Mouse (Mus musculus) lung, embryonic 14.5 days (tissue): ENCODE results near the gene Coro1a. TPM values are rescaled to one million over a fixed set of nuclear protein-coding genes. Genes with fewer than 3 reads are reported as not detected.
A peak's percentile ranks its signal among the peaks of the same experiment; 100 is the strongest.

Experiments used
- ATAC-seq: fragments of 200-750 bp; cut with Nextera tagmentation; 2 replicates; pipeline ENCODE4 v1.8.0; 2017; ENCODE audit warnings: mild to moderate bottlenecking, moderate TSS enrichment, moderate library complexity; ENCODE audit not compliant: insufficient read depth
- DNase-seq: peaks from one replicate; pipeline ENCODE4 v3.0.0-alpha.2; 2015
- H3K27ac ChIP-seq: fragments of 300-500 bp; sonication (generic); 2 replicates; pipeline ENCODE4 v1.5.1; 2014; ENCODE audit warnings: low read depth, mild to moderate bottlenecking, moderate library complexity
- H3K27me3 ChIP-seq: fragments of 300-500 bp; sonication (generic); 2 replicates; pipeline ENCODE4 v1.6.1; 2014; ENCODE audit warnings: low read length, control low read depth; ENCODE audit not compliant: insufficient read depth
- H3K36me3 ChIP-seq: fragments of 300-500 bp; sonication (generic); 2 replicates; pipeline ENCODE4 v1.6.1; 2014; ENCODE audit warnings: control low read depth; ENCODE audit not compliant: insufficient read depth
- H3K4me1 ChIP-seq: fragments of 300-500 bp; sonication (generic); 2 replicates; pipeline ENCODE4 v1.6.1; 2014; ENCODE audit warnings: antibody characterized with exemption, control low read depth; ENCODE audit not compliant: insufficient read depth
- H3K4me2 ChIP-seq: fragments of 300-500 bp; sonication (generic); 2 replicates; pipeline ENCODE4 v1.6.1; 2014; ENCODE audit warnings: mild to moderate bottlenecking
- H3K4me3 ChIP-seq: fragments of 300-500 bp; sonication (generic); 2 replicates; pipeline ENCODE4 v1.5.1; 2014; ENCODE audit warnings: low read depth, low read length
- H3K9ac ChIP-seq: fragments of 300-500 bp; sonication (generic); 2 replicates; pipeline ENCODE4 v1.6.1; 2014
- H3K9me3 ChIP-seq: fragments of 300-500 bp; sonication (generic); 2 replicates; pipeline ENCODE4 v1.6.1; 2016; ENCODE audit warnings: low read depth, low read length, control low read depth
- CTCF ChIP-seq: IDR thresholded peaks from 2 replicates; pipeline ENCODE4 v1.5.1; 2016; ENCODE audit warnings: antibody characterized with exemption, low read depth
- WGBS: fragments of 180-500 bp; shearing (Covaris S2); extraction: QIAGEN DNeasy Blood & Tissue Kit; methylation state at CpG from one replicate; pipeline ENCODE4 v1.1.7; 2014; 5-methylcytosine and 5-hydroxymethylcytosine counted together
- polyA plus RNA-seq: library from polyadenylated mRNA; unstranded; fragments of >200 nt; fragmentation: Nextera tagmentation; extraction: Ambion mirVana; gene quantifications from 2 replicates; pipeline ENCODE4 v1.2.1, GENCODE M21; 2014

Coro1a gene
- polyA plus RNA-seq, 1 experiment from 2014 or later, result 29.3 TPM

- Histone ChIP-seq H3K4me3 (no peak overlapping the region), H3K27ac (no peak overlapping the region), H3K9ac (no peak overlapping the region), H3K4me1 (no peaks in the 10 kb centered on the region), H3K36me3 (no peaks in the 10 kb centered on the region; the same call in 1 of the 2 replicates), H3K27me3 (no peaks in the 10 kb centered on the region), H3K9me3 (no peaks in the 10 kb centered on the region), H3K4me2 (no peak overlapping the region)
- WGBS, result 94% methylated on average over 5 of the region's 5 CpGs
- DNase-seq, result no peak
- no peak for TF ChIP-seq CTCF
- no peak for ATAC-seq
Observed at GRCm38 (mm10) chr7:126681221-126681620, 26.4 kb downstream of the Coro1a start.

- no peaks in the 10 kb centered on the region for H3K9me3 ChIP-seq
- H3K36me3 ChIP-seq, result no peaks in the 10 kb centered on the region; the same call in 1 of the 2 replicates
- H3K4me1 ChIP-seq, result no peaks in the 10 kb centered on the region
- WGBS, result 82% methylated on average over 5 of the region's 5 CpGs
- ATAC-seq (no peak), DNase-seq (no peak)
- H3K4me3 ChIP-seq, result no peak overlapping the region
- no peak overlapping the region for H3K4me2 ChIP-seq
- no peak for TF ChIP-seq CTCF
- H3K27me3 ChIP-seq, result no peaks in the 10 kb centered on the region
- H3K9ac ChIP-seq, result no peak overlapping the region
- H3K27ac ChIP-seq, result no peak overlapping the region
Observed at GRCm38 (mm10) chr7:126679683-126680082, 27.9 kb downstream of the Coro1a start.

GRCm38 (mm10) chr7:126678545-126679341 is 28.8 kb downstream of the Coro1a start:
- no peak for DNase-seq

GRCm38 (mm10) chr7:126676631-126677220 is 30.9 kb downstream of the Coro1a start:
- no peaks in the 10 kb centered on the region for H3K4me1 ChIP-seq
- ATAC-seq, result no peak
- no peaks in the 10 kb centered on the region for H3K9me3 ChIP-seq
- peaks cover 18% of the 10 kb centered on the region for H3K36me3 ChIP-seq
- no peak for DNase-seq
- H3K9ac ChIP-seq, result no peak overlapping the region
- H3K27me3 ChIP-seq, result no peaks in the 10 kb centered on the region
- no peak overlapping the region for H3K27ac ChIP-seq
- no peak overlapping the region for H3K4me2 ChIP-seq
- no peak for TF ChIP-seq CTCF
- no peak overlapping the region for H3K4me3 ChIP-seq
- WGBS, result 74% methylated on average over 4 of the region's 4 CpGs

More at GRCm38 (mm10) chr7:126678545-126679341, 28.8 kb downstream of the Coro1a start:
- Histone ChIP-seq H3K4me1 (no peaks in the 10 kb centered on the region), H3K27me3 (no peaks in the 10 kb centered on the region), H3K9ac (no peak overlapping the region), H3K4me3 (no peak overlapping the region), H3K36me3 (no peaks in the 10 kb centered on the region; the same call in 1 of the 2 replicates), H3K27ac (no peak overlapping the region), H3K4me2 (no peak overlapping the region), H3K9me3 (no peaks in the 10 kb centered on the region)
- WGBS, result 55% methylated on average over 8 of the region's 8 CpGs
- no peak for ATAC-seq
- TF ChIP-seq CTCF, result no peak

DNA sequence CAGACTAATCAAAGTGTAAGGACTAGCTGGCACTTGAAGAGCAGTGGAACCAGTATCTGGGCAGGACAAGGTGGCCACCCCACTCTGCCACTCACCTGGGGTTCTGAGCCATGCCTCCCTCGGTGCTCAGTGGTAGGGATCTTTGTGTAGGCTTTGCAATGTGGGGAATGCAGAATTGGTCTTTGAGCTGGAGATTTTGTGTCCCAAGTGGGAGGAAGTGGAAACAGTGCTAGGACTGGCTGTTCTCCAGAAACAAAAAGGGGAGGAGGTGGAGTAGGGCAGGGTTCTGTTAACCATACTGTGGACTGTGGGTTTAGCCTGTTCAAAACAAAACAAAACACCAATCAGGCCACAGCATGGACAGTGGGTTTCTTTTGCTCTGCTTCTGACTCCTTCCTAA is 31.4 kb downstream of the Coro1a start, which contains the start of gene Sult1a1:
Gene Sult1a1, minus strand, starts transcription at position 226 of the 400 bp plus-strand sequence.
- no peak within 1 kb of the TSS for H3K4me2 ChIP-seq
- no peak for TF ChIP-seq CTCF
- no peak within 1 kb of the TSS for H3K27ac ChIP-seq
- H3K9me3 ChIP-seq, result no peaks in the 10 kb centered on the region
- no peak within 1 kb of the TSS for H3K4me3 ChIP-seq
- no peaks in the 10 kb centered on the region for H3K27me3 ChIP-seq
- H3K36me3 ChIP-seq, result peaks cover 24% of the 10 kb centered on the region
- DNase-seq, result peak; percentile 21
- ATAC-seq, result no peak
- 69% methylated on average over 1 of the region's 1 CpGs for WGBS
- H3K9ac ChIP-seq, result no peak within 1 kb of the TSS
- no peaks in the 10 kb centered on the region for H3K4me1 ChIP-seq

DNA sequence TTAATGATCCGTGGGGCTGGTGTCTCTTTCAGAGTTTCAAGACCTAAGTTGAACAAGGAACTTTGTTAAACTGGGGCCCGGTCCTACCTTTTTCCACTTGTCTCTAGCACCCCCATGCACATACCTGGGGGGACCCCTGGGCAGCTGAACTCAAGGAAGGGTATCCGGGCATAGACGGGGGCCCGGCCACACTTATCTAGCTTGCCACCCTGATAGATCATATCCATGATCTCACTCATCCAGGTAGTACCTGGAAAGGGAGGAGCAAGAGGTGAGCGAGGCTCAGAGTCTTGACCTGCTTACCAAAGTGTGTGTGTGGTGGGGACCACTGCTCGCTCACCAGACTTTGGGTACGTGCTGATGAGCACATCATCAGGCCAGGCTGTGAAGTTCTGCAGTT is 32.5 kb downstream of the Coro1a start:
- 94% methylated on average over 8 of the region's 8 CpGs for WGBS
- Histone ChIP-seq H3K36me3 (peaks cover 32% of the 10 kb centered on the region), H3K4me3 (no peak overlapping the region), H3K9me3 (no peaks in the 10 kb centered on the region), H3K4me2 (no peak overlapping the region), H3K9ac (no peak overlapping the region), H3K4me1 (no peaks in the 10 kb centered on the region), H3K27ac (no peak overlapping the region), H3K27me3 (no peaks in the 10 kb centered on the region)
- TF ChIP-seq CTCF, result no peak
- no peak for DNase-seq
- ATAC-seq, result no peak

- H3K36me3 ChIP-seq, result peaks cover 42% of the 10 kb centered on the region
- H3K4me3 ChIP-seq, result no peak overlapping the region
- no peaks in the 10 kb centered on the region for H3K27me3 ChIP-seq
- H3K27ac ChIP-seq, result no peak overlapping the region
- H3K9me3 ChIP-seq, result no peaks in the 10 kb centered on the region
- no peaks in the 10 kb centered on the region for H3K4me1 ChIP-seq
- no peak overlapping the region for H3K9ac ChIP-seq
- TF ChIP-seq CTCF, result no peak
- WGBS, result 91% methylated on average over 9 of the region's 9 CpGs
- DNase-seq (no peak), ATAC-seq (no peak)
- H3K4me2 ChIP-seq, result no peak overlapping the region
Observed at GRCm38 (mm10) chr7:126672111-126672510, 35.5 kb downstream of the Coro1a start.
